Mouse (Mus musculus) adrenal gland, postnatal 25 days (tissue): ENCODE data around the gene Map3k5. TPM values are rescaled to one million over a fixed set of nuclear protein-coding genes. Genes with fewer than 3 reads are reported as not detected.

Source experiments
- DNase-seq: peaks from one replicate; pipeline ENCODE4 v3.0.0; 2021; ENCODE audit warnings: mixed read lengths
- total RNA-seq: library from RNA; stranded (reverse); gene quantifications from 2 replicates; pipeline ENCODE4 v1.2.3, GENCODE M21; 2021

The Map3k5 gene
- total RNA-seq, 1 experiment from 2014 or later = 22.9 TPM

DNA sequence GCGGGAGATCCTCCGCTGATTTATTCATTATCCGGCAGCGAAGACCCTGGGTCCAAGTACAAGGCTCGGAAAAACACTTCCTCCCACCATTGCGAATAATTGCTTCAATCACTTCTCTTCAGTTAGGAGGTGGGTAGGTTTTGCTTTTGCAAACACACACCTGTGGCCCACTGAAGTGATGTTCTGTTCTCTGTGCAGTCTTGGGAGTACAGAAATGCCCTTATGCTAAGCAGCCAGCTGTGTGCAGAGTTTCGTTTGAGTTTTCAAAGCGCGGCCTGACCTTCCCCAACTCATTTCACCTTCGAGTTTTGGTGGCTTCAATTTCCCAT, 987 bp downstream of the Map3k5 start:
- no peak for DNase-seq

DNA sequence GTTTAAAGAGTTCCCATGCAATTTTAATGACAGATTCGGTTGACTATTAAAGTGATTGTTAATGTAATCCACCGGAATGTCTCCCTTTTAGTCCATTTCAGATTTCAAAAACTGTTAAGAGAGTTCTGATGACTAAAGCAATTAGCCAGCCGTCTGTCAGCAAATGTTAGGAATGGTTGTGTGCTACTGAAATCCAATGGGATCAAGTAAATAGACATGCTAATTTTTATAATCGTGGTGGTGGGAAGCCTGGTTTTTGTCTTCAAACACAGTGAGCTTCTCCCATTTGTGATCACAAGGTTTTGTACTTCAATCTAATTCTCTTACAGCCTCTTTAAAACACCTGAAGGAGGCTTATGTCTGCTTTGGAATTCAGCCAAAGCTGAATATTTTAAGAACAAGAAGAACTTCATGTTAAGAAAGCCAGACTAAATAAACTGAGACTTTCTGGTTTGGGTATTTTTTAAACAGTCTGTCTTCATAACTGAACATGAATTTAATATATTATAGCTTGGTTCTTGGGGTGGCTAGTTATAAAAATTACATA, 1.6 kb downstream of the Map3k5 start:
- no peak for DNase-seq

DNA sequence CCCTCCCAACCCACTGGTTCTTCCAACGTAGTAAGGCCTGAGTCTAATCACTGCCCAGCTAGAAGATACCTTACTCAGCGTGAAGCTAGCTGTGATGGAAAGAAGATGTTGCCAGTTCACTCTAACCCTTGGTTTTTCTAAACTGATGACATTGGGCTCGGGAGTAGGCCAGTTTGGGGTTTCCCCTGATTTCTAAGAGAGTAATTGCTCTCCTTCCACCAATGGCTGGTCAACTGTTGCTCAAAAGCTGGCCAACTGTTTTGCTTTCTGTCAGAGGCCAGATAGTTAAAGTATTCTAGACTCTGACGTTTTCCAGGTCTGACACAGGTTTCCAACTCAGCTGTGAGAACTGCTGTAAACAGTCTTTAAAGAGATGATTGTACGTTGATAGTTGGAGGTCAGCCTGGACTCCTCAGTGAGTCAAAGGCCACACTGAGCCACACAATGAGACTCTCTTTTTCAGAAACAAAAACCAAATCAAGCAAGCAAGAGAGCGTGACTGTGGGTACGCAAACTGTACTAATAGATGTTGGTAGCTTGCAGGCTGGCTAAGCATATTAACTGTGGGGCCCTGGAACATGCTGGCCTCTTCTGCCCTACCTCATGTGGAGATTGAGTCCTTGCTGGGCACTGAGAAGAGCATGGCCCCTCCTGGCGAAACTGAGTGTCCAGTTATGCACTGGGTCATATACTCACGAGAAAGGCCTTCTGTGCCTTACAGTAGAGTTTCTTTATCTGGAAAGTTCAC, 2.9 kb downstream of the Map3k5 start:
- DNase-seq = no peak

DNA sequence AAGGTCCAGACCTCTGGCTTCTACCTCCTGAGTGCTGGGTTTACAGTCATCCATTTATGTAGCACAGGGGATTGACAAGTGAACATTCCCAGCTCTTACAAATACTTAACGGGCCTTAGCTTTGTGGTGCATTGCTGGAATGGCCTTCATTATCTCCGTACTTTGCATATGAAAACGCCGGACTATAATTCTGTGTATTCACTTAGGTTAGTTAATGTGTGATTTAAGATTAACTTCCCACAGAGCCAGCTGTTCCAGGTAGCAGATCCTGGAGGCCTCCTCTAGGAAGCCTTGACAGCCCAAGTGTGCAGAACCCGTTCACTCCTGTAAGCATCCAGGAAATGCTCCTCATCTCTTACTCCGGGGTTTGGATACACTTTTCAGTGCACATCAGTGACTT, 4.5 kb downstream of the Map3k5 start:
- no peak for DNase-seq

DNA sequence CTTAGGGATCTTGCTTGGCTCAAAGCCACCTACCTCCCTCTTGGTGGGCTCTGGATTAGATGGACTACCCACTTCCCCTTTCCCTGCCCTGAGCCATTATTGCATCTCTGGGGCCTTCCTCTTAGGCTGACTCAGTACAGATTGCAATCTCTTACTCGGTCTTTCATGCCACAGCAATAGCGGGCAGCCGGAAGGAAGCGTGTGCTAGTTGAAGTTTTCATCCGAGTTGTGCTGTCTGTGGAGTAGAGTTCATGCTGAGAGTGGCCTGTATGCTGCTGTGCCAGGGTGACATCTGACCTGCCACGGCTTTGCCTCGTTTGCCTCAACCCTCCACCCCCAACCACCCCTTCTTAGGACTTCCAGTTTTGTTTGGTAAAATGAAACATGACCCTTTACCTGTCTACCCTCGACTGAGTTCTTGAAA, 5.0 kb downstream of the Map3k5 start:
- DNase-seq = peak; percentile 5

DNA sequence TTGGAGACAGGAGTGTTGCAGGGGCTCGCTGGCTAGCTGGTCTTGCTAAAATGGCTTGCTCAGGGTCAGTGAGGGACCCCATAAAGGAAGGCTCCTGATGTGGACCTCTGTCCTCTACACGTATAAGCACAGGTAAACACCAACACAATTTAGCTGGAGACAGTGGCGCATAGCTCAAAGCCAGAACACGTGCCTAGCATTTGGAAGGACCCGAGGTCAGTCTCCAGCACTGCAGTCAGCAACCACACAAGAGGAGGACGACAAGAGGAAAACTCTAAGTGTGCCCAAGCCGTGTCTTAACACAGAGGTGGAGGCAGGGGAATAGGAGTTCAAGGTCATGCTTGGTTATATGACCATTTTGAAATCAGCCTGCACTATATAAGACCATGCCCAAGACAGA, 5.9 kb downstream of the Map3k5 start:
- DNase-seq = no peak

DNA sequence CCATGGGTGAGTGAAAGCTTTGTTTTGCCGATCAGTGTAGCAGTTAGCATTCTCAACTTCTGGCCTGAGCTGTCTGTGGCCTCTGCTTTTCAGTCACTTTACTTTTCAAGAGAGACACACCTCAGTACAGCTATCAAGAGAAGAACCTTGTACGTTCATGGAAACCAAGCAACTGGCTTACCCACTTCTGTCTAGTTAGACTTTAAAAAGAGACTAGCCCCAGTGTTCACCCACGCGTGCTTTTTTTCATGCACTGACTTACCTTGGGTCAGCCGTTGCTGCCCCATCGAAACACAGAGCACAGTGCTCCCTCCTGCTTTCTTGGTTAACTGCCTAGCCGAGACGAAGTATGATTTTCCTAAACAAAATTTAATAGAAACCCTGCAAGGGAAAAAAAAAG, 6.4 kb downstream of the Map3k5 start:
- no peak for DNase-seq

DNA sequence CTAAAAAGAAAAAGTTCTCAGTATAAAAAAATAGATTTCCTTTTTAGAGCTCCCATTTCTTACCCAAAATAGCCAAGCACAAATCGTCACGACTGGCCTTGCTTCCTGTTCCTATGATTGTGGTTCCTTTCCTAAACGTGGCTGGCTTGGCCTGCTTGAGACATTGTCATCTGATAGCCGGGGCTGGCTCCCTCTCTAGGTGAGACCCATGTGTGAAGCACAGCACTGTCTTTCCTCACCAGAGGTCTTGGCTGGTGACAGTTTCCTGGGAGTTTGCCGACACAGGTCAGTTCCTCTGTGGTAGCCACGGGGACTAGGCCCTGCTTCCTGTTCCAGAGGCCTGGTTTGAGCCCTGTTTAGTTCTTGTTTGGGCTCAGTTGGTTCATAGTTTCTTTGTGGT, 6.8 kb downstream of the Map3k5 start:
- DNase-seq = no peak

DNA sequence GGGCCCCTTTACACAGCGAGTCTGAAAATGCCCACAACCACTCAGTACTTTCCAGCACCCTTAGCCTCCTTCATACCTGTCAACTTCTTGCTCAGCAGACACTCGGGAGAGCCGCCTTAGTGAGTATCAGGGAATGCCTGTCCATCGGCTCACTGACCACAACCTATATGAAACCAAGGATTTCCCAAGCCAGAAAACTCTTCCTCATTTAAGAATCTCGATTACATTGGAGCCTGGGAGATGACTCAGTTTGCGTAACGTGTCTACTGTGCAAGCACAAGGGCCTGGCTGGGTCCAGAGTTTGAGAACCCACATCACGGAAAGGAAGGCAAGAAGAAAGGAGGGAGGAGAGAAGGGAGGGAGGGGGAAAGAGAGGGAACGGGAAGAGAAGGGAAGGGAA, 7.6 kb downstream of the Map3k5 start:
- no peak for DNase-seq

DNA sequence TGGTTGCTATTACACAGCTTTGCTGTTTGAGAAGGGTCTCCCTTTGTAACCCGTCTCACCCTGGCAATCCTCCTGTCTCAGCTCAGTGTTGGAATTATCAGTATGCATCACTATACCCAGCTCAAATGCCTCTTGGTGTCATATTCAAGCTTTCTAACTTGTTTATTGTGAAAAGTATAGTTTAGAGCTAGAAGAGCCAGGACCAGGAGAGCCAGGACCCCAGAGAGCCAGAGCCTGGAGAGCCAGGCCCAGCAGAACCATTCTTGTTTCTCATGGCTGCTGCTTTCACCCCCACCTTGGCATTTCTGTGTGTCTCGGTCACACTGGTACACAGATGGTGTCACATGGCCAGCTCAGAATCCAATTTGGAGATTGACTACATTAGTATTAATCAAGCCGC, 8.3 kb downstream of the Map3k5 start:
- DNase-seq = no peak

DNA sequence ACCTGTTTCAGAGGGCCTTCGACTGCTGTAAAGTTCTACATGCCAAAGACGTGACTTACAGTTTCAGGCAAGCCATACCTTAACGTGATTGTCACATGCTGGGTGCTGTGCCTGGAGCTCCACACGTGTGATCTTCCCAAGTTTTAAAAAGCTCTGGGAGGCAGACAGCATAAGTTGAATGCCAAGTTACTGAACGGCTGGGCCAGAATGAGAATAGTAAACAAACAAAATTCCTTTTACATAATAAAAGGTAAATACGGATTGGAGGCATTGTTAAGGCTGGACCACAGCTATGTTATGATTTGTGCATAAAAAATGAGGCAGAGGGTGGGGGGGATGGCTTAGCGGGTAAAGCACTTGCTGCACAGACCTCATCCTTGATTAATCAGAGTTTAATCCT, 11.4 kb downstream of the Map3k5 start:
- no peak for DNase-seq

DNA sequence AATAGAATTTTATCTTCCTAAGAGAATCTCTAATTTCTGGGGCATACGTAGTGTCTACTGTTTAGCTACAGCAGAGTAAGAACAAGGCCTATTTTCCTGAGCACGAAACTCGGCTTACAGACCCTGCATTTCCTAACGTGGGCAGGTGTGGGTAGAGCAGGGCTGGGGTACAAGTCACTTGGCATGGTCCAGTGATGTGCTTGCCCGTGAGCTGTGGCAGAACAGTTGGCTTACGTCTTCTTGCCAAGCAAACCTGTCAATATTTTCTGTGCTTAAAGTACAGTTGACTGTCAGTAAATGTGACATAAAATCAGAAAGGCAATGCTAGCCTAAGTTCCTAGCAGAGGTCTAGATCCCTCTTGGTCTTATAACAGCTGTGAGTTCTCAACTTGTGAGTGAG, 12.4 kb downstream of the Map3k5 start:
- DNase-seq = no peak

DNA sequence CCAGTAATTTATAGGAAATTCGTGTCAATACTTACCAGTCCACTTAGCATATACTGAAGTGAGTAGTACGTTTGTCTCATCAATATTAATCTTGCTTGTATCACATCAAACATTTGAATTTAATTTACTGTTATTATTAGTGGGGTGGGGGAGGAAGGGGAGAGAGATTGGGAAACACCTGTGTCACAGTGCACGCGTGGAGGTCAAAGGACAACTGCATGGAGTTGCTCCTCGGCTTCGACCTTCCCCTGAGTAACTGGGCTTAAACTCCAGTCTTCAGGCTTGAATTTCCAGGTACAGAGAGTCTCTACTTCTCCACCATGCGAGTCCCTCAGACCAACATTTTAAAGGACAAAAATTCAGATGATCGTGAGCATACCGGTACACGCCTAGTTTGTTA, 13.2 kb downstream of the Map3k5 start:
- DNase-seq = no peak

DNA sequence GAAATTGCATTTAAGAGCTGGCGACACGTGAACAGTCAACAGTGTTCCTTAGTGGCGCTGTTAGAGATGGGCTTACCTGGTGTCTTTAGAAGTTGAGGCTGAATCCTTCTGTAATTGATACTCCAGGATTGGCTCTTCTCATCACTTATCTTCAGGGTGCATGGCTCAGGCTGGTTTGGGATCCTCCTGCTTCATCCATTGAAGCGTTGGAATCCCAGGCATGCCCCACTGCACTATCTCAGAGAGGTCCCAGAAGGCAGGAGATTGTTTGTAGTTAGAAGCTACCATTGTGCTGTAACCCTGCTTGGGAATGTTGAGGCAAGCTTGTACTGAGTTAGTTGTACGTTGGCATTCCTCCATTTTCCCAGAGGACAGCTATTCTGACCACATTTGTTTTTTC, 13.6 kb downstream of the Map3k5 start:
- no peak for DNase-seq

DNA sequence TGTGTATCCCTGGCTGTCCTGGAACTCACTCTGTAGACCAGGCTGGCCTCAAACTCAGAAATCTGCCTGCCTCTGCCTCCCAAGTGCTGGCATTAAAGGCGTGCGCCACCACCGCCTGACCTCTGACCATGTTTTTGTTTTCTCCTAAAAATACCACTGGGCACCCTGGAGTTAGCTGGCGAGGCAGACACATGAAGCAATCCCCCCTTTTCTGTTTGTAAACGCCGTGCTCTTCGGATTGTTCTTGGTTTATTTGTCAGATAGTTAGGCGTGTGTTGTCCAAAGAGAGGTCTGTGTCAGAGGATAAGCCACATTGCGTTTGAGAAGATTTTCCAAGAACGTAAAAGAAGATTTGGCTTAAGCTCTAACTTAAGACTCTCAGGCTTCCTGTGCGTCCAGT, 14.1 kb downstream of the Map3k5 start:
- no peak for DNase-seq

DNA sequence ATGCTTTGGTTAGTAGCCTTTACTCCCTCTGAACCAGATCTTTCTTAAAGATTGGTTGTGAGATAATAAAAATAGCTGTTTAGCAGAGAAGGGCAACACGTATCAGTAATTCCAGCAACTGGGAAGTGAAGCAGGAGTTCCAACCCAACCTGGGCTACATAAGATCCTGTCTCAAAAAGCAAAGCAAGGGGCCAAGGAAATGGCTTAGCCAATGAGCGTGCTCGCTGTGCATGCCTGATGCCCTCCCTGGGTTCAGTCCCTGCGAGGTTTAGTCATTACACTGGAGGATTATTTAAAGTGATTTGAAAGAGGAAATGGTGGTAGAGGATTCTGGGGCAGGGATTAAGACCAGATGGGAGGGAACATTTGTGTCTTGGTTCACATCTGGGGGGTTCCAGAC, 14.8 kb downstream of the Map3k5 start:
- DNase-seq = no peak

DNA sequence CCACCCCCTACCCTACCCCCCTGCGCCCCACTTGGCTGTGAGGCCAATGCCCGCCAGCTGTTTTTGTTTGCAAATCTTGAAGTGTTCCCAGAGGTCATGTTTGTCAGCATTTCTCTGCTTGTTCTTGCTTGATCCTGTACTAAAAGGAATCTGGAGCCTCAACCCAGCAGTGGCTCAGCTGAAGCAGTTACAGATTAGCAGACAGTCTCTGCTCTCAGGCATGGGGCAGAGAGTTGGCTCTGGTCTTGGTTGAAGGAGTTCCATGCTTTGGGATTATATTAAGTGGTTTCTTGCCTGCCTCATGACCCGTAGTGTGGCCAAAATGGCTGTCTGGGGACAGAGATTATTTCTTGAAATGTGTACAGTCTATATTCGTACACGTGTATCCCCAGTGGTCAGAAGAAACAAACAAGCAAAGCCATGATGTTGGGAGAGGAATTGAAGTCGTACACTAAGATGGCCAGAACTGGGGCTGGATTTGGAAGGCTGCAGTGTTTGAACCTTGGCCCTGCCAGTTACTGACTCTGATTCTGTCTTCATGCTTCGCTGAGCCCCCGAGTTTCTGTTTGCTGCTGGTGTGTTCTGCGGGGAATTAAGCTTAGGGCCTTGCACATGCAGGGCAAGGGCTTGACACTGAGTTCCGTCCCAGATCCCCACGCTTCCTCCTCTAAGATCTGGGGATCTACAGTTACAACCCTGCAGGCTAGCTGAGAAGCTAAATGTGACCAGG, 18.9 kb downstream of the Map3k5 start:
- no peak for DNase-seq

DNA sequence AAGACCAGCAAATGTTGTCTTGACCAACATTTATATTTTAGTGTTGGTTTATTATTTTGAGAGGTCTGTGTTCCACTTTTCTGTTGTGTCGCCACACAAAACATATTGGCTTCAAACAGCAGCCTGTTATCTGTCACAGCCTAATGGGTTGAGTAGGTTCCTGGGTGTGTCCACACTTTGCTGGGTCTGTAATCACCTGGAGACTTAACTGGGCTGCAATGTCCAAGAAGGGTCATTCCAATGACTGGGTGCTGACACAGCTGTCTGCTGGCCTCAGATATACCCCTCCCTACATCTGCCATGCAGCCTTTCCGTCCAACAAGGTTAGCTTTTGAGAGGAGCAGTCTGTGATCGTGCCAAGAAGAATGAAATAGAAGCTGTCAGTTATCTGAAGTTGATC, 20.3 kb downstream of the Map3k5 start:
- no peak for DNase-seq

DNA sequence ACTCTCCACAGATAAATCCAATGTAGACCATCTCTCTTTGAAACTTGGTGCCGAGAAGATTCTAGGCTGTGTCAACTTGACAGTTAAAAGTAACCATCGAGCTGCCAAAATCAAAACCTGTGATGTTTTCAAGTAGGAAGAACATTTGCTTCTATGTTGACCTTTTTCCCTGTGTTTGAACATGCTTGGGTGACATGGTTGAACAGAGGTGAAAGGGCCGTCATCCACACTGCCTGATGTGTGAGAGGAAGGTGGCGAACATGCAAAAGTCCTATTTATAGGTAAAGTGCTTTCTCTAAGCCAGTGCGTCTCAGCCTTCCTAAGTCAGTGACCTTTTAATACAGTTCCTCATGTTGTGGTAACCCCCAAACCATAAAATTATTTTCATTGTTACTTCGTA, 21.5 kb downstream of the Map3k5 start:
- DNase-seq = no peak

DNA sequence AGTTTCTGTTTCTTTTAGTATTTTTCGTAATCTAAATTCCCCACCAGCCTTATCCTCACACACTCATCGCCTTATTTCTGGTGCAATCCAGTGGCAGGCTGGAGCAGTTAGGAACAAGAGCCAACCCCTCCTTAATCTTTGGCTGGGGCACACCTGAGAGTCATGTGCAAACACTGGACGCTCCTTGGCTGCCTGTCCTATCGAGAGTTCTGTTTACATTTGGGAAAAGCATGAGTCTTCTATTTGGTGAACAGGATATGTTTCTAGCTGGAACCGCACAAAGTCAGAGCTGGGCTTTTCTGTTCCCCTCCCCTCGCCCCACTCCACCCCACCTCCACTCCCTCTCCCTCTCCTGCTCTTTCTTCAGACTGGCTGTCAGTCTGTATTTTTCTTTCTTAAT, 22.5 kb downstream of the Map3k5 start:
- DNase-seq = no peak

DNA sequence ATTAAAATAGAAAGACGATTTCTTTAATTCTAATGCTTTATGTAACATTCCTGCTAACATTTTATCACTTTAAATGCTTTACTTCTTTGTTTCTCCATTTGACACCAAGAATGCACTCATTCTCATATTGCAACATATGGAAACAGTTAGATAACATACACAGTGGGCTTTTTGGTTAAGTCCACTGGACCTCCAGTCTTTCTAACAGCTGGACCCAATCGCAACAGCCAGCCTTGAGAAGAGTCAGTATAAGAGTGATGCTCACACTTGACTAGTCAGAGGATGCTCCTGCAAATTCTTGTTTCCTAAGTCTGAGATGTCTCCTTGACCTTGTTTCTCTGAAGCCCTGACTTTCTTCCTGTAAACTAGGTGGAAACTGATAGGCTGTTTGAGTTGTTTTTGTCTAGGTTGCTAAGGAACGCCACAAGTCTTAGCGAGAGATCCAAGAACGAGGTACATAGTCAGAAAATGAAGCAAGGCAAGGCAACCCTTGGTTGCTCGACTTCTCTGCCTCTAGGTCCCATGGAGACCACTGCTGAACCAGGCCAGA, 26.6 kb downstream of the Map3k5 start:
- no peak for DNase-seq

DNA sequence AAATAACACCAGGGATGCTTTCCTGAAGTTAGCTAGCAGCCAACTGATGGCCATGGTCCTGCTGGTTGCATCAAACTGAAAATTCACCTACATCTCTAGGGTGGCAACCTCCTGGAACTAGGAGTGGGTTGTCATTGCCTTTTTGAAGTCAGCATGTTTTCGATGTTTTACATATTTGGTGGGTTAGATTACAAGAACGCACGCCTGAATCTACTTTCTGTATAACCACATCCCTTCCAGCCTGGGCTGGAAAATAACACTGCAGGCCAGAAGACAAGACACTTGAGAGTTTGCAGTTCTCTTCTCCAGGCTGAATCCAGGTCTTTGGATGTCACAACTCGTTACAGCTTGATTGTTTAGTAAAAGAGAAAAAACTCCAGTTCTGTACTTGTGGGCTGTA, 28.5 kb downstream of the Map3k5 start:
- DNase-seq = no peak

DNA sequence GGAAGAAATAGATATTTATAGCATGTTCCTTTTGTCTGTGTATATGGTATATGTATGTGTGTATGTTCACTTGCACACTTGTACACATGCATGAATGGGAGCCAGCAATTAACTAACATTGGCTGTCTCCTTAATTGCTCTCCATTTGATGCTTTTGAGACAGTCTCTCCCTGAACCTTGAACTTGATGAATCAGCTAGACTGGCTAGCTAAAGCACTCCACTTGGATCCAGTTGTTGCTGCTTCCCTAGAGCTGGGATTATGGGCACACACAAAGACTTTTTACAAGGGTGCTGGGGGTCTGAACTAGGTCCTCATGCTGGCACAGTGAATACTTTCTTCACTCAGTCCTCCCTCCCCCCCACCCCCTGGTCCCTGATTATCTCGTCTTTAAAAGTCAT, 28.9 kb downstream of the Map3k5 start:
- no peak for DNase-seq

DNA sequence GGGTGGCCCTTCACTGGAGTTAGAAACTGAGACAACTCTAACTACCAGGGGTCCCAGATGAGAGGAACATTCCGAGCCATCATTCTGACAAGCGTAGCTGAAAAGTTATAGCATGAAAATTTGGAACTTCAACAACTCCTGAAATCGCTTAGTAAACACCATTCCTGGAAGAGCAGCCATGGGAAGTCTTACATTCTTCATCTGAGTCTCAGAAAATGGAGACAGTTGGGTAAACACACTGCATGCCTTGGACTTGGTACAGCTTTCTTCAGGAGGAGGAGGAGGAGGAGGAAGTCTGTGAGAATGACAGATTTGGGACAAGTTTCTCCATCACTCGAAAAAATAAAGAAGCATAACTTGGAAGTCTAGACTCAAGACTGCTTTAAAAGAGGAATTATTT, 29.8 kb downstream of the Map3k5 start:
- no peak for DNase-seq
